Mouse (Mus musculus): ENCODE results near the gene Prex1. TPM values are rescaled to one million over a fixed set of nuclear protein-coding genes. Genes with fewer than 3 reads are reported as not detected.
"Not testable (repeated sequence)": the region's sequence is repeated elsewhere in the genome, so short reads cannot be mapped to it uniquely, and the experiment has no call there.

The Prex1 gene
- 27.0 and 27.4 TPM in 2 replicates for polyA plus RNA-seq (2015; fragmentation: Nextera tagmentation; extraction: Ambion mirVana)

GRCm38 (mm10) chr2:166713690-166714426 lies at the start of gene Prex1:
Gene Prex1, minus strand, starts transcription at chr2:166713832.
- H3K9ac ChIP-seq = peak within 1 kb of the TSS; percentile 48
- H3K4me1 ChIP-seq (replicated peaks) = peaks cover 34% of the 10 kb centered on the region
- no peaks in the 10 kb centered on the region for H3K9me3 ChIP-seq
- peak within 1 kb of the TSS; percentile 74 for H3K27ac ChIP-seq (replicated peaks)
- under 1% methylated on average over 60 of the region's 69 CpGs for WGBS
- H3K4me2 ChIP-seq = peak within 1 kb of the TSS; percentile 65
- H3K4me3 ChIP-seq = peak within 1 kb of the TSS; percentile 79
- 0 out of 2 replicates have a peak, but pooled peaks cover 6% of the 10 kb centered on the region for H3K27me3 ChIP-seq
- H3K36me3 ChIP-seq = no peaks in the 10 kb centered on the region
- ATAC-seq (ENCODE audit: low FRiP score, low read depth) = peak; percentile 92

GRCm38 (mm10) chr2:166757969-166758368 lies 44.3 kb upstream of the Prex1 start:
- no peaks in the 10 kb centered on the region for H3K27me3 ChIP-seq
- H3K4me3 ChIP-seq = no peak overlapping the region
- H3K36me3 ChIP-seq = no peaks in the 10 kb centered on the region
- ATAC-seq (ENCODE audit: low FRiP score, low read depth) = no peak
- H3K9ac ChIP-seq = no peak overlapping the region
- no peaks in the 10 kb centered on the region for H3K4me1 ChIP-seq (replicated peaks)
- no peak overlapping the region for H3K27ac ChIP-seq (replicated peaks)
- no peak overlapping the region for H3K4me2 ChIP-seq
- 46% methylated on average over 3 of the region's 3 CpGs for WGBS
- no peaks in the 10 kb centered on the region for H3K9me3 ChIP-seq

- Histone ChIP-seq H3K27ac (replicated peaks) (no peak overlapping the region), H3K36me3 (no peaks in the 10 kb centered on the region), H3K4me2 (no peak overlapping the region), H3K9ac (no peak overlapping the region), H3K27me3 (no peaks in the 10 kb centered on the region), H3K9me3 (no peaks in the 10 kb centered on the region), H3K4me3 (no peak overlapping the region), H3K4me1 (replicated peaks) (no peaks in the 10 kb centered on the region)
- no peak for ATAC-seq (ENCODE audit: low FRiP score, low read depth)
- WGBS = 92% methylated on average over 7 of the region's 7 CpGs
These were observed 41.1 kb upstream of the Prex1 start for GRCm38 (mm10) chr2:166754760-166755159.

- Histone ChIP-seq H3K4me3 (no peak overlapping the region), H3K36me3 (no peaks in the 10 kb centered on the region), H3K4me2 (no peak overlapping the region), H3K9me3 (no peaks in the 10 kb centered on the region), H3K4me1 (replicated peaks) (no peaks in the 10 kb centered on the region), H3K27ac (replicated peaks) (no peak overlapping the region), H3K9ac (no peak overlapping the region), H3K27me3 (no peaks in the 10 kb centered on the region)
- ATAC-seq (ENCODE audit: low FRiP score, low read depth) = no peak
- 87% methylated on average over 4 of the region's 4 CpGs for WGBS
These were observed 40.6 kb upstream of the Prex1 start for GRCm38 (mm10) chr2:166754194-166754593.

- Histone ChIP-seq H3K4me2 (no peak overlapping the region), H3K4me1 (replicated peaks) (no peaks in the 10 kb centered on the region), H3K9me3 (no peaks in the 10 kb centered on the region), H3K27ac (replicated peaks) (no peak overlapping the region), H3K9ac (no peak overlapping the region), H3K4me3 (no peak overlapping the region), H3K36me3 (no peaks in the 10 kb centered on the region), H3K27me3 (no peaks in the 10 kb centered on the region)
- WGBS = 91% methylated on average over 6 of the region's 6 CpGs
- ATAC-seq (ENCODE audit: low FRiP score, low read depth) = no peak
These were observed 37.1 kb upstream of the Prex1 start for GRCm38 (mm10) chr2:166750620-166751191.

- not testable (repeated sequence) for H3K27me3 ChIP-seq; H3K27ac ChIP-seq (replicated peaks); H3K4me2 ChIP-seq; H3K9me3 ChIP-seq; H3K36me3 ChIP-seq; H3K4me1 ChIP-seq (replicated peaks); H3K9ac ChIP-seq; H3K4me3 ChIP-seq; ATAC-seq (ENCODE audit: low FRiP score, low read depth)
- 60% methylated on average over 14 of the region's 14 CpGs for WGBS
These were observed 32.8 kb upstream of the Prex1 start for GRCm38 (mm10) chr2:166746261-166746913.

- no peak for ATAC-seq (ENCODE audit: low FRiP score, low read depth)
- Histone ChIP-seq H3K27ac (replicated peaks) (no peak overlapping the region), H3K9me3 (no peaks in the 10 kb centered on the region), H3K27me3 (no peaks in the 10 kb centered on the region), H3K36me3 (no peaks in the 10 kb centered on the region), H3K4me2 (no peak overlapping the region), H3K4me3 (no peak overlapping the region), H3K4me1 (replicated peaks) (no peaks in the 10 kb centered on the region), H3K9ac (no peak overlapping the region)
- 87% methylated on average over 9 of the region's 9 CpGs for WGBS
These were observed 32.2 kb upstream of the Prex1 start for GRCm38 (mm10) chr2:166745849-166746248.

- H3K4me1 ChIP-seq (replicated peaks) = no peaks in the 10 kb centered on the region
- H3K27me3 ChIP-seq = no peaks in the 10 kb centered on the region
- H3K9ac ChIP-seq = no peak overlapping the region
- H3K4me2 ChIP-seq = no peak overlapping the region
- H3K9me3 ChIP-seq = no peaks in the 10 kb centered on the region
- no peaks in the 10 kb centered on the region for H3K36me3 ChIP-seq
- H3K27ac ChIP-seq (replicated peaks) = no peak overlapping the region
- no peak overlapping the region for H3K4me3 ChIP-seq
- ATAC-seq (ENCODE audit: low FRiP score, low read depth) = no peak
- 73% methylated on average over 7 of the region's 7 CpGs for WGBS
These were observed 30.8 kb upstream of the Prex1 start for GRCm38 (mm10) chr2:166744433-166744832.

- H3K27me3 ChIP-seq = no peaks in the 10 kb centered on the region
- H3K27ac ChIP-seq (replicated peaks) = no peak overlapping the region
- H3K4me2 ChIP-seq = no peak overlapping the region
- H3K4me3 ChIP-seq = no peak overlapping the region
- H3K4me1 ChIP-seq (replicated peaks) = no peaks in the 10 kb centered on the region
- no peaks in the 10 kb centered on the region for H3K9me3 ChIP-seq
- 34% methylated on average over 4 of the region's 4 CpGs for WGBS
- ATAC-seq (ENCODE audit: low FRiP score, low read depth) = no peak
- no peak overlapping the region for H3K9ac ChIP-seq
- H3K36me3 ChIP-seq = no peaks in the 10 kb centered on the region
These were observed 29.9 kb upstream of the Prex1 start for GRCm38 (mm10) chr2:166743504-166743903.

GRCm38 (mm10) chr2:166741445-166741844 lies 27.8 kb upstream of the Prex1 start:
- Histone ChIP-seq H3K36me3 (no peaks in the 10 kb centered on the region), H3K9me3 (no peaks in the 10 kb centered on the region), H3K27me3 (no peaks in the 10 kb centered on the region), H3K27ac (replicated peaks) (no peak overlapping the region), H3K4me2 (no peak overlapping the region), H3K4me3 (no peak overlapping the region), H3K4me1 (replicated peaks) (no peaks in the 10 kb centered on the region), H3K9ac (no peak overlapping the region)
- WGBS = 84% methylated on average over 6 of the region's 6 CpGs
- ATAC-seq (ENCODE audit: low FRiP score, low read depth) = no peak

- Histone ChIP-seq H3K9me3 (no peaks in the 10 kb centered on the region), H3K4me2 (no peak overlapping the region), H3K27ac (replicated peaks) (no peak overlapping the region), H3K27me3 (no peaks in the 10 kb centered on the region), H3K4me1 (replicated peaks) (peaks cover 5% of the 10 kb centered on the region; the same call in 1 of the 2 replicates), H3K36me3 (no peaks in the 10 kb centered on the region), H3K4me3 (no peak overlapping the region), H3K9ac (no peak overlapping the region)
- WGBS = 87% methylated on average over 6 of the region's 6 CpGs
- 0 out of 2 replicates have a peak, but pooled peaks have one; percentile 27 for ATAC-seq (ENCODE audit: low FRiP score, low read depth)
These were observed 26.8 kb upstream of the Prex1 start for GRCm38 (mm10) chr2:166740396-166740795.

- Histone ChIP-seq H3K4me1 (replicated peaks) (peaks cover 7% of the 10 kb centered on the region; the same call in 1 of the 2 replicates), H3K9ac (no peak overlapping the region), H3K36me3 (no peaks in the 10 kb centered on the region), H3K4me3 (no peak overlapping the region), H3K4me2 (no peak overlapping the region), H3K9me3 (no peaks in the 10 kb centered on the region), H3K27me3 (no peaks in the 10 kb centered on the region), H3K27ac (replicated peaks) (no peak overlapping the region)
- ATAC-seq (ENCODE audit: low FRiP score, low read depth) = no peak
- WGBS = 62% methylated on average over 7 of the region's 7 CpGs
These were observed 23.7 kb upstream of the Prex1 start for GRCm38 (mm10) chr2:166737307-166737706.

Measured in hindbrain, embryonic 15.5 days (tissue).